Mouse (Mus musculus) midbrain, embryonic 13.5 days (tissue): ENCODE measurements around the gene Lrrc19. TPM values are rescaled to one million over a fixed set of nuclear protein-coding genes. Genes with fewer than 3 reads are reported as not detected.
A peak's percentile ranks its signal among the peaks of the same experiment; 100 is the strongest.

ENCODE experiments used
- microRNA counts: library from miRNA; unstranded; fragments of <30 nt; microRNA quantifications from one replicate; lab custom pipeline; 2016
- microRNA-seq: library from miRNA; unstranded; fragments of <30 nt; microRNA quantifications from one replicate; pipeline ENCODE4, GENCODE M21; 2016
- polyA plus RNA-seq: library from polyadenylated mRNA; unstranded; fragments of >200 nt; fragmentation: Nextera tagmentation; extraction: Ambion mirVana; gene quantifications from 2 replicates; pipeline ENCODE4 v1.2.1, GENCODE M21; 2015

Gene Lrrc19
- polyA plus RNA-seq, 1 experiment from 2014 or later, result 0.59 TPM

MicroRNA genes within 50 kb of the gene (microRNA counts, 519-probe panel; counts per million panel counts)
- 4,970 counts per million, percentile 87 among the panel's probes with 10 or more counts for microRNA mmu-miR-872 (lab: Ali Mortazavi, UCI)

Small RNAs within 50 kb of the gene (microRNA-seq; reads per million reads assigned to microRNA genes)
- gene Mir872, result 4,427 reads per million, percentile 91 among the genes with 10 or more reads in this experiment

Other genes starting within 250 kb of the Lrrc19 start
- 0.61 TPM in 1 of 2 replicates, not detected in the other for gene Gm10306, start 93.6 kb downstream of the Lrrc19 start, polyA plus RNA-seq
- 23.4 and 26.5 TPM in 2 replicates for gene Caap1, start 93.3 kb downstream of the Lrrc19 start, polyA plus RNA-seq
- gene Plaa, start 46.9 kb downstream of the Lrrc19 start, polyA plus RNA-seq, result 82.0 and 85.1 TPM in 2 replicates
- 39.4 and 42.4 TPM in 2 replicates for gene Ift74, start 35.7 kb downstream of the Lrrc19 start, polyA plus RNA-seq
- 7.5 and 8.3 TPM in 2 replicates for gene Tek, start 89.1 kb upstream of the Lrrc19 start, polyA plus RNA-seq